Mouse (Mus musculus) adrenal gland, adult (tissue): ENCODE data around the gene Dock8.

ENCODE experiments used
- DNase-seq, 2 experiments: peaks; one replicate each; pipeline ENCODE4 v3.0.0; 2022 to 2023; ENCODE audit warnings: low spot score in 1 of 2; ENCODE audit not compliant: inconsistent age in 2 of 2

Dock8 gene

DNA sequence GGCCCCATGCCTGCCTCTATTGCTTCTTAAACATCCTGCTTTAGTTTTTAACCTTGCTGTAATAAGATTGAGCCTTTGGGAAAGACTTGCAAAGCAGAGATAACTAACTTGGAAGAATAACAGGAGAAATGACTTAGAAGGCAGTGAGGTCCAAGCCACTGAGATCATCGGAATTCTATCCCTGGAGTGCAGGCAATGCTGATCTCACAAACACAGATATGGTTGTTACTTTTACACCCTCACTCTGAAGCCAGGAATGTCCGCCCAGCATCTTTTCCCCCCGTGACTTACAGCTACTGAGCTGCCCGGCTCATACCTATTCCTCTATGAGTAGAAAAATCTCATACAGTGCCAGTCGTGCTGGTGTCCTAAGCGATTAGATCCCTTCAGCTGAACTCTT is 180.7 kb downstream of the Dock8 start:
- DNase-seq: no peak

DNA sequence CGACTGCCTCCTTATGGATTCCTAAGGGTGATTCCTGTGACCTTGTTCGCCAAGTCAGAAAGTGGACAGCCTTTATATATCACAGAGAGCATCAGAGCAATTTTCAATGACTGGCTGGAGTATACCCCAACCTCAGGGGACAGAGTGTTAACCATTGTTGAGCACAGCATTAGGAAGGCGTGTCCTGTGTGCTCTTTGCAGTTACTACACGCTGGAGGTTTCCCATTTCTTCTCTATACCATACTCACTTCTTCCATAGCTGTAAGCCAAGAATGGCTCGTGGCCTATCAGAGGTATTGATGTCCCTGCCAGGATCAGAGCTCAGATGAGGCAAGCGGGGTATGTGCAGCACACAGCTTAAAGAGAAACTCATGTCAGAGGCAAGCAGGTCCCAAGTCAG is 181.2 kb downstream of the Dock8 start:
- DNase-seq: no peak

GRCm38 (mm10) chr19:25184076-25184475 is 184.7 kb downstream of the Dock8 start:
- no peak for DNase-seq

DNA sequence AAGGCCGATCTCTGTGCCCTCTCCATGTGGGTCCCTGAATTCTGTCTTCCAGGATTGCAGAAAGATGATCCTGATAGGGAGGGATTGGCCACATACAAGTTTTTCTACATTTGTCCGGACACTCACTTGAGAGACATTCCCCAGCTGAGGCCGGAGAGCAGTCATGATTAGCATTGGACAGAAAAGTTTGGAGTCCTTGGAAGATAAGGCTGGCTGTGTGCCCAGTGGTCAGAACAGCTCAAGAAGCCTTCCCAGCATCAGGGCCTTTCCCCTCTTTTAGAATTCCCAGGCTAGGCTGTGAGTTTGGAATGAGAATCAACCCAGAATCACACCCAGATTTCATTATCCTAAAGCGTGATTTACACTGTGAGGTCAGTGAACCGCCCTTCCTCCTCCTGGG is 187.0 kb downstream of the Dock8 start:
- peak; percentile 40 to 76 for DNase-seq

DNA sequence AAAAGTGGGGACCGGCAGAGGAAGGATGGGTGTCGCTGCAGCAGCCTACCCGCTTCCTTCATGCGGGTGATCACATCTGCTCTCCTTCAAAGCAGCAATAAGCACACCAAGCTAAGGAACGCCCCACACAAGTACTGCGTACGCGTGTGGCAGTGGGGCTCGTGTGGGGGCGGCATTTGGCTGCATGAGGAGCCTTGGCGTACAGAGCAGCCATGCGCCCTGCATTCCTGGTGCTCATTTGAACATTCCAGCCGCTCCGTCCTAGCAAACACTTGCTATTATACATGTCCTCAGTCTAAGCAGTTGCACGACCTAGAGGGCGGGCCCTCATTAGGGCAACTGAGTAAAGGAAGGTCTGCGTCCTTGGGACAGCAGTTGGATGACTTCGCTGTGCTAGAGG is 188.3 kb downstream of the Dock8 start:
- no peak for DNase-seq

GRCm38 (mm10) chr19:25193751-25194150 is 194.4 kb downstream of the Dock8 start:
- DNase-seq: no peak

DNA sequence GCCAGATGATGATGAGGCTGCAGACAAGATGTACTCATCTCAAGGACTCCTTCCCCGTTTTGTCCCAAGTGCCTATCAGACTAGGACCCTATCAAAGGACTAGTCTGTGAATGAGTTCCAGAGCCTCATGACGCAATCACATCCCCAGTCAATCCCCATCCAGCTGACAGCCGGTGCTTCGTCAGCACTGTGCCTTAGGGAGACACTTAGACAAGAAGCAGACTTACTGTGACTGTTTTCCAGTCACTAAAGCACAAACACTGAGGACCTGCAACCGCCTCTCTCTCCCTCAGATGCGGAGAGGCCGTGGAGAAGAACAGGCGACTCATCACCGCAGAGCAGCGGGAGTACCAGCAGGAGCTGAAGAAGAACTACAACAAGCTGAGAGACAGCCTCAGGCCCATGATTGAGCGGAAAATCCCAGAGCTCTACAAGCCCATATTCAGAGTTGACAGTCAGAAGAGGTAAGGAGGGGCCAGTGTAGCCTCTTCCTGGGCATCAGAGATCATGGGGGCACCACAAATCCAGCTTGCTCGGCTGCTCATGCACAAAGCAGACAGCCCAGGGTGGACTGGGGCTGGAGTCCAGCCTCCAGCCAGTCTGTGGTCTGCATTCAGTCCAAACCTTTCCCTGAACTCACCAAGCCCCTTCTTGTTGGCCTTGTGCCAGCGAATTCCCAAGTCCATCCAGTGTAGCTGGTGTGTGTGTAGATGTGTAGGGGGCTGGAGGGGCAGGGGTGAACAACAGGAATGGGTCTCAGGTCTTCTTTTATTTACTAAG is 200.9 kb downstream of the Dock8 start:
- no peak for DNase-seq

GRCm38 (mm10) chr19:25203077-25203476 is 203.7 kb downstream of the Dock8 start:
- no peak for DNase-seq

DNA sequence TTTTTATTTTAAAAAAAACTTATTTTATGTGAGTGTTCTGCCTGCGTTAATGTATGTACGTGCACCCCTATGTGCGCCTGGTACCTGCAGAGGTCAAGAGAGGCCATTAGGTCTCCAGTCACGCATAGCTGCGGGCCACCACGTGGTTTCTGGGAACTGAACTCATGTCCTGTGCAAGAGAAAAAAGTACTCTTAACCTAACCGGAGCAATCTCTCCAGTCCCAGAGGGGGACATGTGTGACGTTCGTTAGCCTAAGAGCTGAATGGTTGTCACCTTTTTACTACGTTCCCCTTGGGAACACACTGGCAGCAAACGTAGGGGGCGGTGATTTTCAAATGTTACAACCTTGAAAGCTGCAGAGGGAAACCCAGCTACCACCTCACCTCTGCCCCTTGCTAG is 207.6 kb downstream of the Dock8 start:
- peak in 1 of 2 experiments; percentile 32 for DNase-seq

DNA sequence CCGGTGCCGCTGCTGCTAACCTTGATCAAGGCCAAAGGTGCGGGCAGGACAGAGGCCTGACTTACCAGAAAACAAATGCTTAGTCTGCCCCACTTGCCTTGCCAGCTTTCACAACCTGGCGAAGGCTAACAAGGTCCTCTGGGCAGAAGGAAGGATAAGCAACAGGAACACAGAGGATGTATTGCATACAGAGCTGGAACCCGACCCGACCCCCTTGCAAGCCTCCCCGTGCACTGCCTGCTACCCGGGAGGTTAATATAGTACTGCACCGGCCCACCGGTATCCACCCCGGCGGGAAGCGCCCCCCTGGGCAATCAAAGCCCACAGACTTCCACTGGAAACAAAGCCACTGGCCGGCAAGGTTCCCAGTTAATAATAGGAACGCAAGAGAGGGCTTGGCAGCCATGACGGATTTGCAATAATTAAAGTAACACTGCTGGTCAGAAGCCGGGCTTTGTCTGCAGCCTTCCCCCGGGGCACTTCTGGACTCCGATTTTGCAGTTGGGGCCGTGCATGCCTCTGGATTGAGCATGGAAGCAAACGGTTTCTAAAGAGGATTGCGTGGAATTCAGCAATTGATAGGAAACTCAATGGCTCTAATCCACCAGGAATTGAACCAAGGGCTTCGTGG is 208.5 kb downstream of the Dock8 start:
- DNase-seq: peak in 1 of 2 experiments; percentile 50

GRCm38 (mm10) chr19:25208596-25209110 is 209.3 kb downstream of the Dock8 start:
- DNase-seq: no peak

GRCm38 (mm10) chr19:25220611-25221010 is 221.3 kb downstream of the Dock8 start:
- DNase-seq: peak in 1 of 2 experiments; percentile 36

DNA sequence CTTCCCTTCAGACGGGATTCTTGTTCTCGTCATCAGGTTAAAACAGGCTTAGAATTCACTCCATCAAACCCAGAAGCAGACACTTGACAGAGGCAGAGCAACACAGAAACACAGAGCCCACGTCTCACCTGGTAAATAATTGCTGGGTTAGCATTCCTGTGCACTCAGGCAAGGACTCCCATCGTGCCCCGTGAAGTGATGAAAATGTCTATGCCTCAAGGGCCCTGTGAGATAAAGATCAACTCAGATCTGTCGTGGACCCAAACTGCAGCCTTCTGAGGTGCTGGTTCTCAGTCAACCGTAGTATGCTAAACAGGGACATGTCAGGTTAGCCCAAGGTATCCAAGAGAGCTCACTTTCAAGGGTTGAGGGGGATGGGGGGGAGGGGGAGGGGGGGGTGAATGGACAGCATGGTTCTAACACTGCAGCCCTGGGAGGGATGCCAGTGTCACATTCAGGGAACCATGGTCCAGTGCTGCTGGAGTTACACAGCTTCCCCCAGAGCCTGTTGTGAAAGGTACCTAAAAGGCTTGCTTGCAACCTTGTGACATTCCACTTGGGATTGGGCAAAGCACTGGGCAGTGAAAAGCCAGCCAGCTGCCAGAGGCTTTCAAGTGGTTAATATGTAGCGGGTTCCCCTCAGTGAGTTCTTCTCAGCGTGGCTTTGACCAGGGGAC is 222.8 kb downstream of the Dock8 start:
- DNase-seq: peak in 1 of 2 experiments; percentile 32

DNA sequence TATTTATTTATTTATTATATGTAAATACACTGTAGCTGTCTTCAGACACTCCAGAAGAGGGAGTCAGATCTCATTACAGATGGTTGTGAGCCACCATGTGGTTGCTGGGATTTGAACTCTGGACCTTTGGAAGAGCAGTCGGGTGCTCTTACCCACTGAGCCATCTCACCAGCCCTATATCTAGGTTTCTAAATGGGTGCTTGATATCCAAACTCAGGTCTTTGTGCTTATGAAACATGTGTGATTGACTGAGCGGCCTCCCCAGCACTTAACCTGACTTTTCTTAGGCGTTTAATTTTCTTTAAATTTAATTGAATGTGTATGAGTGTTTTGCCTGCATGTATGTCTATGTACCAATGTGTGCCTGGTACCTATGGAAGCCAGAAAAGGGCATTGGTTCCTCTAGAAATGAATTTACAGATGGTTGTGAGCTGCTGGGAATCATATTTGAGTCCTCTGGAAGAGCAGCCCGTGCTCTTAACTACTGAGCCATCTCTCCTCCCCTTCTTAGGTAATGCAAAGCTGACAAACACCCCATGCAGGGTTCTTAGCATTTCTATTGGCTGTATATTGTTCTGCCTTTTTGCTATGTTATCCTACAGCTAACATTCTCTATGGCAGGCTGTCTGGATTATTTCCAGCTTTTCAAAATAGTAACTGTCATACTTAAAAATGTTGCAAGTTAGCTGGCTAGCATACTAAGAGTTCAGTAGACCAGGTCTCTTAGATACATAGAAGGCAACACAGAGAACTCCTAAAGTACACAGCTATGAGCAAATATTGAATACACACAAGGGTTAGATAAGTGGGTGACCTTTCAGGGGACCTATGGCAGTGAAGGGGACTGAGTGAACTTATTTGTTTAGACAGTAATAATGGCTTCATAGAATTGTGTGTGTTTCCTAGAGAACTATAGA is 231.0 kb downstream of the Dock8 start:
- no peak for DNase-seq

DNA sequence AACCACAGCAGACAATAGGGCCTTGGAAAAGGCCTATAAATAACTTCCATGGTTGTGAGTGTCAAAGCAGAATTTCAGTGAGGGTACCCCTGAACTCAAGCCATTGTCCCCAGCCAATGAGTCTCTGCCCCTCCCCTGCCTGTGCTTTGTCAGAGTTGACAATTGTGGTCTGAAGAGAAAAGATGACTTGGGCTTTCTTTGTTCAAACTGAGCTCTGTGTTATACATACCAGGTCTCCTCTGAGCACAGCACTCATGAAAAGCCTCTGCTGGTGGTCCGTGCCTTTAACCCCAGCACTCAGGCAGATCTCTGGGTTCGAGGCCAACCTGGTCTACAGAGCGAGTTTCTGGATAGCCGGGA is 231.6 kb downstream of the Dock8 start:
- no peak for DNase-seq

GRCm38 (mm10) chr19:25232032-25232431 is 232.7 kb downstream of the Dock8 start:
- DNase-seq: no peak

- DNase-seq: peak; percentile 51 to 91
Observed at GRCm38 (mm10) chr19:25236596-25237491, 237.5 kb downstream of the Dock8 start, which contains the start of gene Kank1. TSS of gene Kank1 (plus strand) at chr19:25236975.

- DNase-seq: peak; percentile 4 to 66
Observed at GRCm38 (mm10) chr19:25237492-25238040, 238.2 kb downstream of the Dock8 start.

- no peak for DNase-seq
Observed at GRCm38 (mm10) chr19:25238121-25238520, 238.8 kb downstream of the Dock8 start.
